Mouse (Mus musculus) intestine, embryonic 14.5 days (tissue): ENCODE data around the gene Lama2. TPM values are rescaled to one million over a fixed set of nuclear protein-coding genes. Genes with fewer than 3 reads are reported as not detected.
A peak's percentile ranks its signal among the peaks of the same experiment; 100 is the strongest.

ENCODE experiments used
- ATAC-seq: fragments of 200-750 bp; cut with Nextera tagmentation; replicated peaks from 2 replicates; pipeline ENCODE4 v1.8.0; 2017; ENCODE audit warnings: low read depth, moderate number of reproducible peaks, moderate TSS enrichment, moderate library complexity; ENCODE audit not compliant: low FRiP score, low TSS enrichment
- DNase-seq: peaks from one replicate; pipeline ENCODE4 v3.0.0-alpha.2; 2018; ENCODE audit warnings: low spot score
- H3K27ac ChIP-seq: fragments of 300-500 bp; sonication (generic); 2 replicates; pipeline ENCODE4 v1.5.1; 2014; ENCODE audit warnings: low read depth, mild to moderate bottlenecking, control low read depth
- H3K27me3 ChIP-seq: fragments of 300-500 bp; sonication (generic); replicated peaks from 2 replicates; pipeline ENCODE4 v1.6.1; 2014; ENCODE audit warnings: low read length, control low read depth; ENCODE audit not compliant: control insufficient read depth, insufficient read depth
- H3K36me3 ChIP-seq: fragments of 300-500 bp; sonication (generic); 2 replicates; pipeline ENCODE4 v1.6.1; 2014; ENCODE audit warnings: low read length, control low read depth; ENCODE audit not compliant: control insufficient read depth, insufficient read depth
- H3K4me1 ChIP-seq: fragments of 300-500 bp; sonication (generic); replicated peaks from 2 replicates; pipeline ENCODE4 v1.6.1; 2014; ENCODE audit warnings: low read length, control low read depth, mixed read lengths; ENCODE audit not compliant: control insufficient read depth, insufficient read depth
- H3K4me2 ChIP-seq: fragments of 300-500 bp; sonication (generic); 2 replicates; pipeline ENCODE4 v1.6.1; 2014; ENCODE audit warnings: low read length
- H3K4me3 ChIP-seq: fragments of 300-500 bp; sonication (generic); 2 replicates; pipeline ENCODE4 v1.5.1; 2014; ENCODE audit warnings: low read depth, low read length, control low read depth, mixed read lengths
- H3K9ac ChIP-seq: fragments of 300-500 bp; sonication (generic); 2 replicates; pipeline ENCODE4 v1.6.1; 2014; ENCODE audit warnings: mild to moderate bottlenecking, low read length
- H3K9me3 ChIP-seq: fragments of 300-500 bp; sonication (generic); 2 replicates; pipeline ENCODE4 v1.6.1; 2016; ENCODE audit warnings: low read length, control low read depth; ENCODE audit not compliant: control insufficient read depth
- WGBS: fragments of 180-500 bp; shearing (Covaris S2); extraction: QIAGEN DNeasy Blood & Tissue Kit; methylation state at CpG from one replicate; pipeline ENCODE4 v1.1.7; 2014; 5-methylcytosine and 5-hydroxymethylcytosine counted together
- polyA plus RNA-seq: library from polyadenylated mRNA; unstranded; fragments of >200 nt; fragmentation: Nextera tagmentation; extraction: Ambion mirVana; gene quantifications from 2 replicates; pipeline ENCODE4 v1.2.1, GENCODE M21; 2014

Lama2 gene
- polyA plus RNA-seq, 1 experiment from 2014 or later, result 9.8 TPM

- no peak overlapping the region for H3K4me2 ChIP-seq
- no peak overlapping the region for H3K4me3 ChIP-seq
- ATAC-seq, result no peak
- no peak overlapping the region for H3K27ac ChIP-seq
- no peak for DNase-seq
- H3K36me3 ChIP-seq, result no peaks in the 10 kb centered on the region
- 89% methylated on average over 4 of the region's 4 CpGs for WGBS
- 0 out of 2 replicates have a peak, but pooled peaks cover 6% of the 10 kb centered on the region for H3K4me1 ChIP-seq
- no peaks in the 10 kb centered on the region for H3K27me3 ChIP-seq
- H3K9me3 ChIP-seq, result no peaks in the 10 kb centered on the region
- H3K9ac ChIP-seq, result no peak overlapping the region
Measured at GRCm38 (mm10) chr10:27617522-27618020, 2.0 kb downstream of the Lama2 start.

GRCm38 (mm10) chr10:27616641-27617415 lies 2.7 kb downstream of the Lama2 start:
- 0 out of 2 replicates have a peak, but pooled peaks have one; percentile 19 for ATAC-seq
- H3K9ac ChIP-seq, result peak overlapping the region; percentile 40
- H3K4me1 ChIP-seq, result 0 out of 2 replicates have a peak, but pooled peaks cover 6% of the 10 kb centered on the region
- H3K4me2 ChIP-seq, result peak overlapping the region; percentile 73
- no peaks in the 10 kb centered on the region for H3K36me3 ChIP-seq
- H3K9me3 ChIP-seq, result no peaks in the 10 kb centered on the region
- peak overlapping the region; percentile 43 for H3K4me3 ChIP-seq
- H3K27ac ChIP-seq, result 0 out of 2 replicates have a peak overlapping the region, but pooled peaks have one; percentile 27
- peak; percentile 64 for DNase-seq
- WGBS, result 10% methylated on average over 18 of the region's 18 CpGs
- no peaks in the 10 kb centered on the region for H3K27me3 ChIP-seq

- Histone ChIP-seq H3K9ac (no peak overlapping the region), H3K27me3 (no peaks in the 10 kb centered on the region), H3K36me3 (no peaks in the 10 kb centered on the region), H3K4me2 (no peak overlapping the region), H3K4me3 (no peak overlapping the region), H3K4me1 (no peaks in the 10 kb centered on the region), H3K27ac (no peak overlapping the region), H3K9me3 (no peaks in the 10 kb centered on the region)
- ATAC-seq, result no peak
- 72% methylated on average over 3 of the region's 3 CpGs for WGBS
- DNase-seq, result no peak
Measured at GRCm38 (mm10) chr10:27595675-27596074, 23.9 kb downstream of the Lama2 start.

- Histone ChIP-seq H3K9me3 (no peaks in the 10 kb centered on the region), H3K4me2 (no peak overlapping the region), H3K4me1 (no peaks in the 10 kb centered on the region), H3K36me3 (no peaks in the 10 kb centered on the region), H3K9ac (no peak overlapping the region), H3K27ac (no peak overlapping the region), H3K27me3 (no peaks in the 10 kb centered on the region), H3K4me3 (no peak overlapping the region)
- WGBS, result 62% methylated on average over 2 of the region's 2 CpGs
- DNase-seq (no peak), ATAC-seq (no peak)
Measured at GRCm38 (mm10) chr10:27533217-27533616, 86.3 kb downstream of the Lama2 start.

- no peak for ATAC-seq
- WGBS, result 78% methylated on average over 3 of the region's 3 CpGs
Measured at GRCm38 (mm10) chr10:27508847-27509459, 110.6 kb downstream of the Lama2 start.

GRCm38 (mm10) chr10:27500863-27501262 lies 118.7 kb downstream of the Lama2 start:
- Histone ChIP-seq H3K9me3 (no peaks in the 10 kb centered on the region), H3K4me3 (no peak overlapping the region), H3K27me3 (no peaks in the 10 kb centered on the region), H3K4me1 (no peaks in the 10 kb centered on the region), H3K4me2 (no peak overlapping the region), H3K36me3 (no peaks in the 10 kb centered on the region), H3K27ac (no peak overlapping the region), H3K9ac (no peak overlapping the region)
- WGBS, result 86% methylated on average over 3 of the region's 3 CpGs
- no peak for ATAC-seq
- DNase-seq, result no peak

More at GRCm38 (mm10) chr10:27508847-27509459, 110.6 kb downstream of the Lama2 start:
- DNase-seq, result no peak
- H3K27ac ChIP-seq, result no peak overlapping the region
- no peak overlapping the region for H3K4me2 ChIP-seq
- H3K27me3 ChIP-seq, result no peaks in the 10 kb centered on the region
- H3K36me3 ChIP-seq, result no peaks in the 10 kb centered on the region
- H3K4me1 ChIP-seq, result no peaks in the 10 kb centered on the region
- H3K9me3 ChIP-seq, result no peaks in the 10 kb centered on the region
- no peak overlapping the region for H3K4me3 ChIP-seq
- H3K9ac ChIP-seq, result no peak overlapping the region

GRCm38 (mm10) chr10:27488452-27488851 lies 131.1 kb downstream of the Lama2 start:
- no peak for DNase-seq
- Histone ChIP-seq H3K27ac (no peak overlapping the region), H3K4me3 (no peak overlapping the region), H3K4me1 (no peaks in the 10 kb centered on the region), H3K9me3 (no peaks in the 10 kb centered on the region), H3K4me2 (no peak overlapping the region), H3K9ac (no peak overlapping the region), H3K36me3 (no peaks in the 10 kb centered on the region), H3K27me3 (no peaks in the 10 kb centered on the region)
- 95% methylated on average over 1 of the region's 1 CpGs for WGBS
- ATAC-seq, result no peak

GRCm38 (mm10) chr10:27484041-27484440 lies 135.5 kb downstream of the Lama2 start:
- WGBS, result 87% methylated on average over 1 of the region's 1 CpGs
- Histone ChIP-seq H3K4me2 (no peak overlapping the region), H3K9ac (no peak overlapping the region), H3K27ac (no peak overlapping the region), H3K27me3 (no peaks in the 10 kb centered on the region), H3K4me1 (no peaks in the 10 kb centered on the region), H3K4me3 (no peak overlapping the region), H3K9me3 (no peaks in the 10 kb centered on the region), H3K36me3 (no peaks in the 10 kb centered on the region)
- no peak for DNase-seq
- no peak for ATAC-seq
